Mouse (Mus musculus) heart, postnatal 25 days (tissue): ENCODE data around the gene Cpn2. TPM values are rescaled to one million over a fixed set of nuclear protein-coding genes. Genes with fewer than 3 reads are reported as not detected.

Experiments
- total RNA-seq, 2 experiments: library from RNA; stranded (reverse); gene quantifications; 2 replicates each; pipeline ENCODE4 v1.2.3; 2021

The Cpn2 gene
- total RNA-seq, 2 experiments from 2014 or later, result 0.11 TPM; not detected in 1

Other genes starting within 250 kb of the Cpn2 start
- 10 to 100 TPM; 24.0 to 27.4 TPM for gene Hes1, start 203.1 kb downstream of the Cpn2 start, total RNA-seq
- under 1 TPM; 0.08 TPM for gene Lrrc15, start 15.8 kb upstream of the Cpn2 start, total RNA-seq
- under 1 TPM; 0.21 to 0.56 TPM for gene Gp5, start 43.3 kb upstream of the Cpn2 start, total RNA-seq
- gene Atp13a3, start 138.5 kb upstream of the Cpn2 start, total RNA-seq, result 10 to 100 TPM; 52.4 to 61.6 TPM